Mouse (Mus musculus): ENCODE data around the gene Shtn1. TPM values are rescaled to one million over a fixed set of nuclear protein-coding genes. Genes with fewer than 3 reads are reported as not detected.

Gene Shtn1
- polyA plus RNA-seq, 1 experiment from 2014 or later: 0.81 TPM

GRCm38 (mm10) chr19:59006577-59007340 lies 69.1 kb downstream of the Shtn1 start:
- H3K36me3 ChIP-seq (ENCODE audit: control insufficient read depth, insufficient read depth): no peaks in the 10 kb centered on the region
- no peaks in the 10 kb centered on the region for H3K27me3 ChIP-seq (ENCODE audit: control insufficient read depth, insufficient read depth, low read depth, low read length)

GRCm38 (mm10) chr19:59002827-59003226 lies 73.1 kb downstream of the Shtn1 start:
- Histone ChIP-seq H3K9ac (ENCODE audit: low read depth, low read length) (no peak overlapping the region), H3K4me1 (ENCODE audit: control insufficient read depth, low read depth, low read length) (no peaks in the 10 kb centered on the region), H3K9me3 (replicated peaks; ENCODE audit: control insufficient read depth, low read length) (no peaks in the 10 kb centered on the region), H3K27ac (ENCODE audit: low read length) (no peak overlapping the region), H3K4me2 (ENCODE audit: low read depth, low read length) (no peak overlapping the region), H3K27me3 (ENCODE audit: control insufficient read depth, insufficient read depth, low read depth, low read length) (no peaks in the 10 kb centered on the region), H3K4me3 (ENCODE audit: low read depth, low read length) (no peak overlapping the region), H3K36me3 (ENCODE audit: control insufficient read depth, insufficient read depth) (no peaks in the 10 kb centered on the region)
- no peak for ATAC-seq (ENCODE audit: low read depth)
- 66% methylated on average over 6 of the region's 6 CpGs for WGBS (ENCODE audit: insufficient replicate concordance)

More at GRCm38 (mm10) chr19:59006577-59007340, 69.1 kb downstream of the Shtn1 start:
- Histone ChIP-seq H3K4me2 (ENCODE audit: low read depth, low read length) (no peak overlapping the region), H3K9me3 (replicated peaks; ENCODE audit: control insufficient read depth, low read length) (no peaks in the 10 kb centered on the region), H3K27ac (ENCODE audit: low read length) (no peak overlapping the region), H3K4me1 (ENCODE audit: control insufficient read depth, low read depth, low read length) (no peaks in the 10 kb centered on the region), H3K9ac (ENCODE audit: low read depth, low read length) (no peak overlapping the region), H3K4me3 (ENCODE audit: low read depth, low read length) (no peak overlapping the region)
- 67% methylated on average over 15 of the region's 15 CpGs for WGBS (ENCODE audit: insufficient replicate concordance)
- no peak for ATAC-seq (ENCODE audit: low read depth)

- H3K4me1 ChIP-seq (ENCODE audit: control insufficient read depth, low read depth, low read length): peaks cover 2% of the 10 kb centered on the region; the same call in 1 of the 2 replicates
- H3K9me3 ChIP-seq (replicated peaks; ENCODE audit: control insufficient read depth, low read length): no peaks in the 10 kb centered on the region
- H3K36me3 ChIP-seq (ENCODE audit: control insufficient read depth, insufficient read depth): no peaks in the 10 kb centered on the region
- no peak overlapping the region for H3K9ac ChIP-seq (ENCODE audit: low read depth, low read length)
- no peak overlapping the region for H3K4me3 ChIP-seq (ENCODE audit: low read depth, low read length)
- no peak overlapping the region for H3K27ac ChIP-seq (ENCODE audit: low read length)
- H3K4me2 ChIP-seq (ENCODE audit: low read depth, low read length): no peak overlapping the region
- ATAC-seq (ENCODE audit: low read depth): no peak
- H3K27me3 ChIP-seq (ENCODE audit: control insufficient read depth, insufficient read depth, low read depth, low read length): no peaks in the 10 kb centered on the region
- WGBS (ENCODE audit: insufficient replicate concordance): 54% methylated on average over 9 of the region's 9 CpGs
Observed at GRCm38 (mm10) chr19:58981571-58981970, 94.3 kb downstream of the Shtn1 start.

GRCm38 (mm10) chr19:58980056-58980440 lies 95.9 kb downstream of the Shtn1 start:
- Histone ChIP-seq H3K9ac (ENCODE audit: low read depth, low read length) (no peak overlapping the region), H3K36me3 (ENCODE audit: control insufficient read depth, insufficient read depth) (no peaks in the 10 kb centered on the region), H3K4me2 (ENCODE audit: low read depth, low read length) (no peak overlapping the region), H3K4me1 (ENCODE audit: control insufficient read depth, low read depth, low read length) (peaks cover 2% of the 10 kb centered on the region; the same call in 1 of the 2 replicates), H3K27me3 (ENCODE audit: control insufficient read depth, insufficient read depth, low read depth, low read length) (no peaks in the 10 kb centered on the region), H3K27ac (ENCODE audit: low read length) (no peak overlapping the region), H3K9me3 (replicated peaks; ENCODE audit: control insufficient read depth, low read length) (no peaks in the 10 kb centered on the region), H3K4me3 (ENCODE audit: low read depth, low read length) (no peak overlapping the region)
- ATAC-seq (ENCODE audit: low read depth): no peak
- 58% methylated on average over 5 of the region's 5 CpGs for WGBS (ENCODE audit: insufficient replicate concordance)

GRCm38 (mm10) chr19:58979436-58980055 lies 96.4 kb downstream of the Shtn1 start:
- Histone ChIP-seq H3K36me3 (ENCODE audit: control insufficient read depth, insufficient read depth) (no peaks in the 10 kb centered on the region), H3K9me3 (replicated peaks; ENCODE audit: control insufficient read depth, low read length) (no peaks in the 10 kb centered on the region), H3K4me1 (ENCODE audit: control insufficient read depth, low read depth, low read length) (peaks cover 2% of the 10 kb centered on the region; the same call in 1 of the 2 replicates), H3K9ac (ENCODE audit: low read depth, low read length) (no peak overlapping the region), H3K27me3 (ENCODE audit: control insufficient read depth, insufficient read depth, low read depth, low read length) (no peaks in the 10 kb centered on the region), H3K4me2 (ENCODE audit: low read depth, low read length) (no peak overlapping the region), H3K27ac (ENCODE audit: low read length) (no peak overlapping the region), H3K4me3 (ENCODE audit: low read depth, low read length) (no peak overlapping the region)
- WGBS (ENCODE audit: insufficient replicate concordance): 52% methylated on average over 13 of the region's 13 CpGs
- no peak for ATAC-seq (ENCODE audit: low read depth)

- peak; percentile 90 for ATAC-seq (ENCODE audit: low read depth)
- Histone ChIP-seq H3K9ac (ENCODE audit: low read depth, low read length) (no peak overlapping the region), H3K27ac (ENCODE audit: low read length) (no peak overlapping the region), H3K36me3 (ENCODE audit: control insufficient read depth, insufficient read depth) (no peaks in the 10 kb centered on the region), H3K4me1 (ENCODE audit: control insufficient read depth, low read depth, low read length) (peaks cover 2% of the 10 kb centered on the region; the same call in 1 of the 2 replicates), H3K4me2 (ENCODE audit: low read depth, low read length) (peak overlapping the region; percentile 30; the same call in 1 of the 2 replicates), H3K4me3 (ENCODE audit: low read depth, low read length) (no peak overlapping the region), H3K27me3 (ENCODE audit: control insufficient read depth, insufficient read depth, low read depth, low read length) (no peaks in the 10 kb centered on the region), H3K9me3 (replicated peaks; ENCODE audit: control insufficient read depth, low read length) (no peaks in the 10 kb centered on the region)
- 28% methylated on average over 11 of the region's 11 CpGs for WGBS (ENCODE audit: insufficient replicate concordance)
Observed at GRCm38 (mm10) chr19:58978401-58979171, 97.3 kb downstream of the Shtn1 start.

GRCm38 (mm10) chr19:58975216-58975863 lies 100.6 kb downstream of the Shtn1 start:
- no peak for ATAC-seq (ENCODE audit: low read depth)
- no peak overlapping the region for H3K4me3 ChIP-seq (ENCODE audit: low read depth, low read length)
- H3K4me2 ChIP-seq (ENCODE audit: low read depth, low read length): no peak overlapping the region
- 58% methylated on average over 11 of the region's 11 CpGs for WGBS (ENCODE audit: insufficient replicate concordance)
- no peaks in the 10 kb centered on the region for H3K36me3 ChIP-seq (ENCODE audit: control insufficient read depth, insufficient read depth)
- no peaks in the 10 kb centered on the region for H3K27me3 ChIP-seq (ENCODE audit: control insufficient read depth, insufficient read depth, low read depth, low read length)
- H3K9me3 ChIP-seq (replicated peaks; ENCODE audit: control insufficient read depth, low read length): no peaks in the 10 kb centered on the region
- no peak overlapping the region for H3K27ac ChIP-seq (ENCODE audit: low read length)
- H3K4me1 ChIP-seq (ENCODE audit: control insufficient read depth, low read depth, low read length): peaks cover 2% of the 10 kb centered on the region; the same call in 1 of the 2 replicates
- H3K9ac ChIP-seq (ENCODE audit: low read depth, low read length): no peak overlapping the region

GRCm38 (mm10) chr19:58974126-58974525 lies 101.8 kb downstream of the Shtn1 start:
- H3K4me2 ChIP-seq (ENCODE audit: low read depth, low read length): no peak overlapping the region
- 78% methylated on average over 8 of the region's 8 CpGs for WGBS (ENCODE audit: insufficient replicate concordance)
- ATAC-seq (ENCODE audit: low read depth): no peak
- no peak overlapping the region for H3K4me3 ChIP-seq (ENCODE audit: low read depth, low read length)
- no peak overlapping the region for H3K9ac ChIP-seq (ENCODE audit: low read depth, low read length)
- H3K4me1 ChIP-seq (ENCODE audit: control insufficient read depth, low read depth, low read length): peaks cover 2% of the 10 kb centered on the region; the same call in 1 of the 2 replicates
- no peaks in the 10 kb centered on the region for H3K27me3 ChIP-seq (ENCODE audit: control insufficient read depth, insufficient read depth, low read depth, low read length)
- no peaks in the 10 kb centered on the region for H3K9me3 ChIP-seq (replicated peaks; ENCODE audit: control insufficient read depth, low read length)
- H3K36me3 ChIP-seq (ENCODE audit: control insufficient read depth, insufficient read depth): no peaks in the 10 kb centered on the region
- no peak overlapping the region for H3K27ac ChIP-seq (ENCODE audit: low read length)
